Mouse (Mus musculus): ENCODE data around the gene Gramd4.

Gene Gramd4

GRCm38 (mm10) chr15:86185689-86186569 is 128.4 kb downstream of the Gramd4 start, which contains the start of gene Cerk:
Gene Cerk, minus strand, starts transcription at chr15:86186141.
- no peaks in the 10 kb centered on the region for H3K27me3 ChIP-seq (ENCODE audit: control insufficient read depth, insufficient read depth, low read length, poor library complexity, severe bottlenecking)
- H3K36me3 ChIP-seq (ENCODE audit: control insufficient read depth, insufficient read depth, low read length, poor library complexity, severe bottlenecking): 0 out of 2 replicates have a peak, but pooled peaks cover 2% of the 10 kb centered on the region
- DNase-seq (ENCODE audit: low read depth, low spot score): peak; percentile 77

GRCm38 (mm10) chr15:86186686-86187085 is 129.2 kb downstream of the Gramd4 start:
- Histone ChIP-seq H3K27me3 (ENCODE audit: control insufficient read depth, insufficient read depth, low read length, poor library complexity, severe bottlenecking) (no peaks in the 10 kb centered on the region), H3K36me3 (ENCODE audit: control insufficient read depth, insufficient read depth, low read length, poor library complexity, severe bottlenecking) (no peaks in the 10 kb centered on the region)
- no peak for DNase-seq (ENCODE audit: low read depth, low spot score)
